Mouse (Mus musculus): ENCODE results near the gene Tle3.

- TF ChIP-seq CTCF (IDR thresholded peaks at IDR 0.05; ENCODE audit: borderline replicate concordance, control insufficient read depth, extremely low read depth, insufficient read depth, low read length, poor library complexity) (no peak), POLR2A (IDR thresholded peaks at IDR 0.05; ENCODE audit: control insufficient read depth, extremely low read depth, insufficient read depth, low read length, poor library complexity) (no peak)
Measured at GRCm38 (mm10) chr9:61326922-61327321, 45.2 kb upstream of the Tle3 start.

Measured in thymus, adult 2 months (tissue).